Mouse (Mus musculus): ENCODE measurements around the gene Tmem63b. TPM values are rescaled to one million over a fixed set of nuclear protein-coding genes. Genes with fewer than 3 reads are reported as not detected.

The Tmem63b gene
- polyA plus RNA-seq, 1 experiment = 19.1 TPM

DNA sequence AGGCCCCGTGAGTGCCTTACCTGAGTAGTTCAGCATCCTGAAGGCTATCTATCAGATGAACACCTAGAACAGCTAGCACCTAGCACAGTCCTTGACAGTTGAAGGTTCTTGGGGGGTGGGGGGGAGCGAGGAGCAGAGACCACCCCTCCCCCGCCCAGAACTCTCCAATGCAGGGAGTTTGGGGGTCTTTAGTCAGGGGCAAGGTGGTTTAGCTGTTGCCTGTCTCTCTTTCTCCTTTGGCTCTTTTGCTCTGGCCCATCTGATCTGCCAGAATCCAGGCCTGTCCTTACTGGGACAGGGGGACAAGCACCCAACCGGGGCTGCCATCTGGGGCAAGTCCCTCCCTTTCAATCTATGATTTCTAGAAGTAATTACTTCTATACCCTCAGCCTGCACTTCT lies 27.5 kb downstream of the Tmem63b start, which contains the start of gene Capn11:
Capn11 (minus strand) TSS at position 101 of the 400 bp plus-strand sequence.
- WGBS = 78% methylated on average over 4 of the region's 4 CpGs
- H3K4me1 ChIP-seq (ENCODE audit: control insufficient read depth, insufficient read depth, low read length) = no peaks in the 10 kb centered on the region
- H3K27ac ChIP-seq (ENCODE audit: control insufficient read depth, insufficient read depth, low read depth, low read length, poor library complexity) = no peak within 1 kb of the TSS
- H3K4me3 ChIP-seq (replicated peaks; ENCODE audit: control insufficient read depth, low read depth, low read length) = no peak within 1 kb of the TSS
- TF ChIP-seq CTCF (IDR thresholded peaks at IDR 0.05; ENCODE audit: control insufficient read depth, insufficient read depth, low read length) (no peak), POLR2A (IDR thresholded peaks at IDR 0.05; ENCODE audit: borderline replicate concordance, control insufficient read depth, low read depth, low read length) (no peak)

DNA sequence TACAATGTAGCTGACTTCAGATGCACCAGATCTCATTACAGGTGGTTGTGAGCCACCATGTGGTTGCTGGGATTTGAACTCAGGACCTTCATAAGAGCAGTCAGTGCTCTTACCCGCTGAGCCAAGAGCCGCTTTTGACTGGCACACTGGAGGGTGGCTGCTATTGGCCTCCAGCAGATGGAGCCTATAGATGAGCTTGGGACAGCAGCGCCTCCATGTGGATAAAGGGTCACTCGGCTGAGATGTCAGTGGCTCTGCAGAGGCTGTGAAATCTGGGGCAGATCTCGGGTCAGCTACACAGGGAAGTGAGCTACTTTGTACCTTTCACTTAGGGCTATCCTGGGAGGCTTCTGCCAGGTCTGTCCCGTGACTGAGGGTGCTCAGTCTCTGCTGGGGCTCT lies 30.9 kb downstream of the Tmem63b start:
- WGBS = 25% methylated on average over 6 of the region's 6 CpGs
- Histone ChIP-seq H3K4me3 (replicated peaks; ENCODE audit: control insufficient read depth, low read depth, low read length) (no peak overlapping the region), H3K4me1 (ENCODE audit: control insufficient read depth, insufficient read depth, low read length) (no peaks in the 10 kb centered on the region), H3K27ac (ENCODE audit: control insufficient read depth, insufficient read depth, low read depth, low read length, poor library complexity) (no peak overlapping the region)
- TF ChIP-seq CTCF (IDR thresholded peaks at IDR 0.05; ENCODE audit: control insufficient read depth, insufficient read depth, low read length) (peak; percentile 35; the same call in 1 of the 2 replicates), POLR2A (IDR thresholded peaks at IDR 0.05; ENCODE audit: borderline replicate concordance, control insufficient read depth, low read depth, low read length) (no peak)

DNA sequence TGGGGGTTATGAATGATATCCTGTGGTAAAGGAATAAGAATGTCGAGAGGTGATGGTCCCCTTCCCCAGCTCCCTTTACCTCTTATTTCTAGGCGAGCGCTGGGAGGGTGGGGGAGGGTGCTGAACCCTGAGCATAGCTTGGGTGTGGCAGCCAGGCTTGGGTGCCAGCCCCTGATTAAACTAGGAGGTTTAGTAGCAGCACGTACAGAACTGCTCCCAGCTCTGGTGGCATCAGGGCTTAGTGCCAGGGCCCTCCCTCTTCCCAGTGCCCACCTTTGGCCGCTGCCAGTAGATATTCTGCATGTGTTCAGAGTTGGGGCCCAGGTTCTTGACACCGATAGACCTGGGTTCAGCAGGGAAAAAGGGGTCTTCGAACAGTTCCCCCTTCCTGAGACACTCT lies 33.5 kb downstream of the Tmem63b start:
- H3K4me3 ChIP-seq (replicated peaks; ENCODE audit: control insufficient read depth, low read depth, low read length) = no peak overlapping the region
- no peaks in the 10 kb centered on the region for H3K4me1 ChIP-seq (ENCODE audit: control insufficient read depth, insufficient read depth, low read length)
- WGBS = 63% methylated on average over 7 of the region's 7 CpGs
- TF ChIP-seq CTCF (IDR thresholded peaks at IDR 0.05; ENCODE audit: control insufficient read depth, insufficient read depth, low read length) = no peak
- TF ChIP-seq POLR2A (IDR thresholded peaks at IDR 0.05; ENCODE audit: borderline replicate concordance, control insufficient read depth, low read depth, low read length) = no peak
- no peak overlapping the region for H3K27ac ChIP-seq (ENCODE audit: control insufficient read depth, insufficient read depth, low read depth, low read length, poor library complexity)

DNA sequence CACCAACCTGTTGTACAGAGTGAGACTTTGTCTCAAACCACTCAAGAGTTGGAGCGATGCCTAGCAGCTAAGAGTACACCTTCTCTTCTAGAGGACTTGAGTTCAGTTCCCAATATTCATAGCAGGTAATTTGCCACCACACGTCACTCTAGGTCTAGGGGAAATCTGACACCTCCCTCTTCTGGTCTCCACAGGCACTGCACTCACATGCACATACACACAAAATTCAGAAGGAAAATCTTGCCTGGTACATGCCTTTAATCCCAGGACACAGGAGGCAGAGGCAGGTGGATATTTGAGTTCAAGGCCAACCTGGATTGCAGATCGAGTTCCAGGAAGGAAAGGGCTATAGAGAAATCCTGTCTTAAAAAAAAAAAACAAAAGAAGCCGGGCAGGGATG lies 42.5 kb downstream of the Tmem63b start:
- H3K4me1 ChIP-seq (ENCODE audit: control insufficient read depth, insufficient read depth, low read length) = no peaks in the 10 kb centered on the region; the same call in 1 of the 2 replicates
- TF ChIP-seq POLR2A (IDR thresholded peaks at IDR 0.05; ENCODE audit: borderline replicate concordance, control insufficient read depth, low read depth, low read length) (no peak), CTCF (IDR thresholded peaks at IDR 0.05; ENCODE audit: control insufficient read depth, insufficient read depth, low read length) (no peak)
- H3K4me3 ChIP-seq (replicated peaks; ENCODE audit: control insufficient read depth, low read depth, low read length) = no peak overlapping the region
- no peak overlapping the region for H3K27ac ChIP-seq (ENCODE audit: control insufficient read depth, insufficient read depth, low read depth, low read length, poor library complexity)
- 84% methylated on average over 4 of the region's 4 CpGs for WGBS

DNA sequence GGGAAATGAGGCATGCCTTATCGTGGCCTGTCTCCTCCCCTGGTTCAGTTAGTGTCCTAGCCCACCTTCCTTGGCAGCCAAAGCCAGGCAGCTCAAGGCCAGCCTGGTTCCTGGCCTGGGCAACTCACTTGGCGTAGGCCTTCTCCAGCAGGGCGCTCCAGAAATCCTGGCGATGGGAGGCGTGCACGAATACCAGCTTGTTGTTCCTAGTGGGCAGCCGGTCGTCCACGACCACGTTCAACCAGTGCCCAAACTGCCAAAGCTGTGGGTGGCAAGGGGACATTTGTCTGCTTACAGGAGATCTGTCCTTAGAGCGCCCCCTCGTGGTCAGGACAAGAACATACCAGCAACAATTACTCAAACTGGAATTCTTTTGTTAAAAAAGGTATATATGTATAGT lies 44.0 kb downstream of the Tmem63b start:
- WGBS = 22% methylated on average over 12 of the region's 12 CpGs
- H3K4me3 ChIP-seq (replicated peaks; ENCODE audit: control insufficient read depth, low read depth, low read length) = no peak overlapping the region
- H3K4me1 ChIP-seq (ENCODE audit: control insufficient read depth, insufficient read depth, low read length) = no peaks in the 10 kb centered on the region; the same call in 1 of the 2 replicates
- H3K27ac ChIP-seq (ENCODE audit: control insufficient read depth, insufficient read depth, low read depth, low read length, poor library complexity) = no peak overlapping the region
- TF ChIP-seq POLR2A (IDR thresholded peaks at IDR 0.05; ENCODE audit: borderline replicate concordance, control insufficient read depth, low read depth, low read length) (no peak), CTCF (IDR thresholded peaks at IDR 0.05; ENCODE audit: control insufficient read depth, insufficient read depth, low read length) (peak; percentile 75)

DNA sequence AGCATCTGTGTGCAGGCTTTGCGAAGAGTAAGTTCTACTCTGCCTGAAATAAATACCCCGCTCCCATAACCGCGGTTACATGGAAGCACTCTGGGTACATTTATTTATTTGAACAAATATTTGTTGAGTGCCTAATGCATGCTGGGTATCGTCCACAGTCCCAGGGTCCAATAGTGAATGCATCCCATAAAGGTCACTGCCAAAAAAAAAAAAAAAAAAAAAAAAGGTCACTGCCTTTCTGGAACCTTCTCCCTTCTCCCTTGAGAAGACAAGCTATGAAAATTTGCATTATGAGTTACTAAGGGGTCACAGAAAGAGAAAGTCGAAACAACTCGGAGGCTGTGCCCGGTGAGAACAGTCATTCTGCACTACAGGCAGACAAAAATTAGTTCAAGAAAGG lies 44.7 kb downstream of the Tmem63b start:
- 92% methylated on average over 8 of the region's 8 CpGs for WGBS
- H3K4me3 ChIP-seq (replicated peaks; ENCODE audit: control insufficient read depth, low read depth, low read length) = no peak overlapping the region
- TF ChIP-seq POLR2A (IDR thresholded peaks at IDR 0.05; ENCODE audit: borderline replicate concordance, control insufficient read depth, low read depth, low read length) = no peak
- H3K27ac ChIP-seq (ENCODE audit: control insufficient read depth, insufficient read depth, low read depth, low read length, poor library complexity) = no peak overlapping the region
- no peaks in the 10 kb centered on the region; the same call in 1 of the 2 replicates for H3K4me1 ChIP-seq (ENCODE audit: control insufficient read depth, insufficient read depth, low read length)

DNA sequence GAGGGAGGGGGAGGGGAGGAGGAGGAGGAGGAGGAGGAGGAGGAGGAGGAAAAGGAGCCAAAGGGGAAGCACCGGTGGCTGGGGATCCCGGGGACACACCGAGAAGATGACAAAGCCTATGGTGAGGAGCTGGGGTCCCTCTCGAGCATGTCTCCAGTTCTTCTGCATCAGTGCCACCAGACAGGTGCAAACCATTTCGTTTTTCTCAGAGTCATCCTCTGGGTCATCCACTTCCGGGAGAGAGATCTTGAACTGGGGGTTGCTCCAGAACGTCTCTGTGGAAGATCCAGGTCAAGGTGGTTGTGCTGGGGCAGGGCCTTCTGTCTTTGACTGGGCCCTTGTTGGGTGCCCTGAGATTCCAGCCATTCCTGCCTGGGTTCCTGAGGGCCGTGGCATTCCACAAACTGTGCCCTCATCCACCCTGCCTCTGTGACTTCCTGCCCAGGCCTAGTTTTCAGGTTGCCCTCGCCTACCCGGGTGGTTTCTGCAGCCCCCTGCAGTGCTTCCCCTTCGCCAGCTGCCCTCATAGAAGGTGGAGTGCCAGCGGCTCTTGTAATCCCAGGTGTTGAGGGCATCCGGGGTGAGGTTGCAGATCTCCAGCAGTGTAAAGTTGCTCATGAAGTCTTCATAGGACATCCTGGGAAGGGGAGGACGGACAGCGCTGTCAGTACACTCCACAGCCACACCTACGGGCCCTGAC lies 48.0 kb downstream of the Tmem63b start:
- TF ChIP-seq CTCF (IDR thresholded peaks at IDR 0.05; ENCODE audit: control insufficient read depth, insufficient read depth, low read length) = no peak
- no peak for TF ChIP-seq POLR2A (IDR thresholded peaks at IDR 0.05; ENCODE audit: borderline replicate concordance, control insufficient read depth, low read depth, low read length)
- no peak overlapping the region for H3K27ac ChIP-seq (ENCODE audit: control insufficient read depth, insufficient read depth, low read depth, low read length, poor library complexity)
- no peak overlapping the region for H3K4me3 ChIP-seq (replicated peaks; ENCODE audit: control insufficient read depth, low read depth, low read length)
- no peaks in the 10 kb centered on the region; the same call in 1 of the 2 replicates for H3K4me1 ChIP-seq (ENCODE audit: control insufficient read depth, insufficient read depth, low read length)
- WGBS = 60% methylated on average over 16 of the region's 16 CpGs

DNA sequence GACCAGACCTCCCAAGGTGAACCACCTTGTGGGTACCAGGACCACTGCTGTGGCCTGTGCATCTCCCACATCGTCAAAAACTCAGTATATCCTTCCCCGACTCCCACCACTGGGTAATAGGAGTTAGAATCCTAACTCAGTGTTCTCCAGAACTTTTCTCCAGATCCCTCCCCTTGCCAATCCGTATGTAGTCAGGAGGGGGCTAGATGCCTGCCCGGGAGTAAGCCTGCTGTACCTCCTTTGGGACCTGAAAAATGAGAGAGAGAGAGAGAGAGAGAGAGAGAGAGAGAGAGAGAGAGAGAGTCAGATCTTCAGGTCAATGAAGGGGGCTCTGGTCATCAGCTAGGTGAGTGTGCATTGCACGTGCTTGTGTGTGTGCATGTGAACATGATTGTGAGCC lies 52.7 kb downstream of the Tmem63b start:
- no peak for TF ChIP-seq POLR2A (IDR thresholded peaks at IDR 0.05; ENCODE audit: borderline replicate concordance, control insufficient read depth, low read depth, low read length)
- TF ChIP-seq CTCF (IDR thresholded peaks at IDR 0.05; ENCODE audit: control insufficient read depth, insufficient read depth, low read length) = no peak
- Histone ChIP-seq H3K27ac (ENCODE audit: control insufficient read depth, insufficient read depth, low read depth, low read length, poor library complexity) (no peak overlapping the region), H3K4me3 (replicated peaks; ENCODE audit: control insufficient read depth, low read depth, low read length) (no peak overlapping the region), H3K4me1 (ENCODE audit: control insufficient read depth, insufficient read depth, low read length) (peaks cover 5% of the 10 kb centered on the region)
- 76% methylated on average over 5 of the region's 5 CpGs for WGBS
